Mouse (Mus musculus) stomach, embryonic 15.5 days (tissue): Measurements from ENCODE around the gene Ubfd1. TPM values are rescaled to one million over a fixed set of nuclear protein-coding genes. Genes with fewer than 3 reads are reported as not detected.
"Not testable (repeated sequence)": the region's sequence is repeated elsewhere in the genome, so short reads cannot be mapped to it uniquely, and the experiment has no call there.

ENCODE experiments used
- ATAC-seq: fragments of 200-750 bp; cut with Nextera tagmentation; 2 replicates; pipeline ENCODE4 v1.8.0; 2017; ENCODE audit warnings: low read depth, moderate number of reproducible peaks, moderate TSS enrichment; ENCODE audit not compliant: insufficient read depth, low FRiP score
- H3K27ac ChIP-seq: fragments of 300-500 bp; sonication (generic); 2 replicates; pipeline ENCODE4 v1.5.1; 2015; ENCODE audit warnings: mild to moderate bottlenecking, inconsistent platforms
- H3K27me3 ChIP-seq: fragments of 300-500 bp; sonication (generic); replicated peaks from 2 replicates; pipeline ENCODE4 v1.6.1; 2015; ENCODE audit warnings: inconsistent platforms
- H3K36me3 ChIP-seq: fragments of 300-500 bp; sonication (generic); 2 replicates; pipeline ENCODE4 v1.6.1; 2015; ENCODE audit warnings: inconsistent platforms
- H3K4me1 ChIP-seq: fragments of 300-500 bp; sonication (generic); 2 replicates; pipeline ENCODE4 v1.6.1; 2015; ENCODE audit warnings: inconsistent platforms
- H3K4me2 ChIP-seq: fragments of 300-500 bp; sonication (generic); 2 replicates; pipeline ENCODE4 v1.6.1; 2015; ENCODE audit warnings: mild to moderate bottlenecking, inconsistent platforms
- H3K4me3 ChIP-seq: fragments of 300-500 bp; sonication (generic); replicated peaks from 2 replicates; pipeline ENCODE4 v1.5.1; 2015; ENCODE audit warnings: inconsistent platforms
- H3K9ac ChIP-seq: fragments of 300-500 bp; sonication (generic); 2 replicates; pipeline ENCODE4 v1.6.1; 2015; ENCODE audit warnings: inconsistent platforms
- H3K9me3 ChIP-seq: fragments of 300-500 bp; sonication (generic); 2 replicates; pipeline ENCODE4 v1.6.1; 2016; ENCODE audit warnings: inconsistent platforms
- WGBS: fragments of 180-500 bp; shearing (Covaris S2); methylation state at CpG from one replicate; pipeline ENCODE4 v1.1.7; 2015; 5-methylcytosine and 5-hydroxymethylcytosine counted together
- polyA plus RNA-seq: library from polyadenylated mRNA; unstranded; fragments of >200 nt; fragmentation: Nextera tagmentation; extraction: Ambion mirVana; gene quantifications from 2 replicates; pipeline ENCODE4 v1.2.1, GENCODE M21; 2015

The Ubfd1 gene
- polyA plus RNA-seq, 1 experiment from 2014 or later = 60.2 TPM

DNA sequence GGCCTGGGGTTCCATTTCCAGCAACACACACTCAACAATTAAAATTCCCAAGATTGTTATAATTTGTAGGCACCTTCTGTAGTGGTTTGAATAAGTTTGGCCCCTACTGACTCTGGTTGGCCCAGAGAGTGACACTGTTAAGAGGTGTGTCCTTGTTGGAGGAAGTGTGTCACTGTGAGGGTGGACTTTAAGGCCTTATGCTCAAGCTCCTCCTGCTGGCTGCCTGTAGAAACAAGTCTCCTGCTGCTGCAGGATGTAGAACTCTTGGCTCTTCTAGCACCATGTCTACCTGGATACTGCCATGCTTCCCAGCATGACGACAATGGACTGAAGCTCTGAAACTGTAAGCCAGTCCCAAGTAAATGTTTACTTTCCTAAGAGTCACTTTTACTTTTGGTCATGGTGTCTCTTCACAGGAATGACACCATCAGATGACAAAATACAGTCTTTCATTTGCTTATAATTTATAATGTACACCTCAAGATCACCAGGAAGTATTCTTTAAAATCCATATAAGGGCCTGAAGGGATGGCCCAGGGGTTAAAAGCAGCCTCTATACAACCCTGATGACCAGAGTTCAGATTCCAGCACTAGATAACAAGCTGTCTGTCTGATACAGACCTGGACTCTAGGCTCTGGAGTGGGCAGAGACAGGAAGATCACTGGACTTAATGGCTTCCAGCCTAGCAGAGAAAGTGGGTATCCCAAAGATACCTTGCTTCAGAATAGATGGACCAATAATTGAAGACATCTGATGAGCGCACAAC is 27.8 kb downstream of the Ubfd1 start:
- ATAC-seq = no peak
- no peak overlapping the region for H3K9ac ChIP-seq
- no peaks in the 10 kb centered on the region for H3K9me3 ChIP-seq
- no peak overlapping the region for H3K4me3 ChIP-seq
- peaks cover 70% of the 10 kb centered on the region for H3K36me3 ChIP-seq
- H3K4me1 ChIP-seq = no peaks in the 10 kb centered on the region
- 92% methylated on average over 2 of the region's 2 CpGs for WGBS
- no peak overlapping the region for H3K27ac ChIP-seq
- no peak overlapping the region for H3K4me2 ChIP-seq
- no peaks in the 10 kb centered on the region for H3K27me3 ChIP-seq

GRCm38 (mm10) chr7:122098009-122098408 is 31.0 kb downstream of the Ubfd1 start:
- Histone ChIP-seq H3K4me3 (no peak overlapping the region), H3K36me3 (peaks cover 48% of the 10 kb centered on the region), H3K27ac (no peak overlapping the region), H3K9ac (no peak overlapping the region), H3K4me2 (no peak overlapping the region), H3K27me3 (no peaks in the 10 kb centered on the region), H3K4me1 (peaks cover 11% of the 10 kb centered on the region), H3K9me3 (no peaks in the 10 kb centered on the region)
- ATAC-seq = no peak
- 90% methylated on average over 3 of the region's 3 CpGs for WGBS

- 54% methylated on average over 4 of the region's 4 CpGs for WGBS
- Histone ChIP-seq H3K27ac (no peak overlapping the region), H3K9ac (no peak overlapping the region), H3K9me3 (no peaks in the 10 kb centered on the region), H3K4me2 (no peak overlapping the region), H3K4me3 (no peak overlapping the region), H3K4me1 (peaks cover 11% of the 10 kb centered on the region), H3K36me3 (peaks cover 42% of the 10 kb centered on the region), H3K27me3 (no peaks in the 10 kb centered on the region)
- ATAC-seq = no peak
Observed at GRCm38 (mm10) chr7:122099222-122099621, 32.2 kb downstream of the Ubfd1 start.

- ATAC-seq = peak; percentile 72
- peak overlapping the region; percentile 60 for H3K9ac ChIP-seq
- WGBS = 5% methylated on average over 28 of the region's 28 CpGs
- H3K4me2 ChIP-seq = peak overlapping the region; percentile 82
- not testable (repeated sequence) for H3K27ac ChIP-seq, H3K27me3 ChIP-seq, H3K9me3 ChIP-seq
- H3K36me3 ChIP-seq = peaks cover 22% of the 10 kb centered on the region
- H3K4me3 ChIP-seq = peak overlapping the region; percentile 64
- peaks cover 11% of the 10 kb centered on the region for H3K4me1 ChIP-seq
Observed at GRCm38 (mm10) chr7:122101014-122101746, 34.2 kb downstream of the Ubfd1 start.

DNA sequence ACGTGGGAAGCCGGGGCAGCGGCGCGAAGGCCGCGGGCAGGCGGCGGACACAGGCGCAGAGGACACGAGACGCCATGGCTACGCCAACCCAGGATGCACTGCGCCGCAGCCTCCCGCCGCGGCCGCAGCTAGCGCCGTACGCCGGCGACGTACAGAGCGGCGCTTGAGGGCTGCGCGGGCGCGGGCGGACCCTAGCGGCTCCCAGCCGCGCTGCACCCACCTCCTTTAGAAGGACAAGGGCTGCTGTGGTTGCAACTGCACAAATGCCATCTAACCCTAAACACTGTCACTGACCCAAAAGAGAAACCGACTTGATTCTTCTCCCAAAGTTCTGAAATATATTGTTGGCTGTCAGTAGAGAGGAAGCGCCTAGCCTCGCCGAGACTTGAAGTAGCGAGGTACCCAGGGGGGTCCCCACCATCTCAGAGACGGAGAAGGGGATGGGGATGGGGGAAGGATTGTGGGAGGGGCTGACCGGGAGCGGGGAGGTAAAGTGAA is 34.8 kb downstream of the Ubfd1 start, which contains the start of gene Ndufab1:
Gene Ndufab1 (minus strand): TSS at position 140 of the 498 bp plus-strand sequence.
- Histone ChIP-seq H3K36me3 (peaks cover 21% of the 10 kb centered on the region), H3K27ac (no peak within 1 kb of the TSS), H3K9ac (peak within 1 kb of the TSS; percentile 60), H3K4me3 (peak within 1 kb of the TSS; percentile 64), H3K27me3 (no peaks in the 10 kb centered on the region), H3K4me2 (peak within 1 kb of the TSS; percentile 82), H3K4me1 (peaks cover 11% of the 10 kb centered on the region), H3K9me3 (no peaks in the 10 kb centered on the region)
- ATAC-seq = peak; percentile 99
- WGBS = 4% methylated on average over 38 of the region's 43 CpGs

DNA sequence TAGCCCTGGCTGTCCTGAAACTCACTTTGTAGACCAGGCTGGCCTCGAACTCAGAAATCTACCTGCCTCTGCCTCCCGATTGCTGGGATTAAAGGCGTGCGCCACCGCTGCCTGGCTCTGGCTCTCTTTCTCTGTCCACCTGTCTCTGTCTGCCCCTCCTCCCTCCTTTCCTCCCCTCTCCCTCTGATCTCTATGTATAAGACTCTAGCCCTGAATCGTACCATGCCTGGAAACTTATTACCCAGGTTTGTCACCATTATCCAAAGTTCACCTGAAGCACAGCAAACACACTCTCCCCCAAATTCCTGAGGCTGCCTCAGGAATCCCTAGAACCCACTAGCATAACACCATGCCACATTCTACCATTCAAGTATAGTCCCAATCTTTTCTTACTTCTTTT is 41.2 kb downstream of the Ubfd1 start:
- H3K4me2 ChIP-seq = no peak overlapping the region
- 92% methylated on average over 6 of the region's 6 CpGs for WGBS
- H3K9me3 ChIP-seq = no peaks in the 10 kb centered on the region
- no peak overlapping the region for H3K9ac ChIP-seq
- no peak for ATAC-seq
- H3K36me3 ChIP-seq = 0 out of 2 replicates have a peak, but pooled peaks cover 4% of the 10 kb centered on the region
- no peak overlapping the region for H3K4me3 ChIP-seq
- no peak overlapping the region for H3K27ac ChIP-seq
- H3K4me1 ChIP-seq = no peaks in the 10 kb centered on the region
- no peaks in the 10 kb centered on the region for H3K27me3 ChIP-seq

DNA sequence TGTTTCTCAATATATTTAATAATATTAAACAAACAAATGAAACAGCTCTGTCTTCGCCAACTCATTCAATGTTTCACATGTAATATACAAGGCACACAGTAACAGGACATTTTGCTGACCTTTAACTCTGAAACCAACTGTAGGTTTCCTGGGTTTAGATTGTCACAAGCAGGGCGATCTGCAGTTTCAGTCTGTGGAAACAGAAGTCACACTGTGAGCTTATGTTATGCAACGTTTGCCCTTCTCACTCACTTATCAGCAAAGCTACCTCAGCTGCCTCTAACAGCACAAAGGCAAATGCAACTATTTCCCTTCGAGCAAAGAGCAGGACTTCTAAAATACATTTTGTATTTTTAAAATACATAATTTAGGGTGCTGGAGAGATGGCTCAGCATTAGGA is 56.5 kb downstream of the Ubfd1 start:
- H3K36me3 ChIP-seq = peaks cover 11% of the 10 kb centered on the region; the same call in 1 of the 2 replicates
- H3K27ac ChIP-seq = no peak overlapping the region
- H3K9ac ChIP-seq = no peak overlapping the region
- H3K4me3 ChIP-seq = no peak overlapping the region
- no peaks in the 10 kb centered on the region for H3K27me3 ChIP-seq
- H3K4me1 ChIP-seq = no peaks in the 10 kb centered on the region
- no peak for ATAC-seq
- 81% methylated on average over 4 of the region's 4 CpGs for WGBS
- no peak overlapping the region for H3K4me2 ChIP-seq
- H3K9me3 ChIP-seq = no peaks in the 10 kb centered on the region

GRCm38 (mm10) chr7:122125636-122126035 is 58.7 kb downstream of the Ubfd1 start:
- whole genome bisulfite sequencing = 77% methylated on average over 8 of the region's 8 CpGs
- Histone ChIP-seq H3K4me3 (no peak overlapping the region), H3K36me3 (peaks cover 11% of the 10 kb centered on the region; the same call in 1 of the 2 replicates), H3K27ac (no peak overlapping the region), H3K4me2 (no peak overlapping the region), H3K9me3 (no peaks in the 10 kb centered on the region), H3K4me1 (no peaks in the 10 kb centered on the region), H3K27me3 (no peaks in the 10 kb centered on the region), H3K9ac (no peak overlapping the region)
- no peak for ATAC-seq

GRCm38 (mm10) chr7:122126946-122127345 is 60.0 kb downstream of the Ubfd1 start:
- Histone ChIP-seq H3K9ac (no peak overlapping the region), H3K27me3 (no peaks in the 10 kb centered on the region), H3K36me3 (peaks cover 11% of the 10 kb centered on the region; the same call in 1 of the 2 replicates), H3K4me1 (no peaks in the 10 kb centered on the region), H3K9me3 (no peaks in the 10 kb centered on the region), H3K4me3 (no peak overlapping the region), H3K27ac (no peak overlapping the region), H3K4me2 (no peak overlapping the region)
- WGBS = 93% methylated on average over 11 of the region's 11 CpGs
- no peak for ATAC-seq

Other genes with a start within 250 kb of the Ubfd1 start
- 0.41 and 0.55 TPM in 2 replicates for gene Scnn1b, start 202.1 kb upstream of the Ubfd1 start, polyA plus RNA-seq
- 21.2 and 25.0 TPM in 2 replicates for gene Cog7, start 85.5 kb upstream of the Ubfd1 start, polyA plus RNA-seq
- 87.9 and 107 TPM in 2 replicates for gene Gga2, start 46.0 kb upstream of the Ubfd1 start, polyA plus RNA-seq
- gene Ears2, start 88 bp downstream of the Ubfd1 start, polyA plus RNA-seq = 17.5 and 18.4 TPM in 2 replicates
- gene Ndufab1, start 34.7 kb downstream of the Ubfd1 start, polyA plus RNA-seq = 708 and 737 TPM in 2 replicates
- gene Palb2, start 65.8 kb downstream of the Ubfd1 start, polyA plus RNA-seq = 13.8 and 14.7 TPM in 2 replicates
- 115 and 118 TPM in 2 replicates for gene Dctn5, start 65.9 kb downstream of the Ubfd1 start, polyA plus RNA-seq
- gene Plk1, start 92.3 kb downstream of the Ubfd1 start, polyA plus RNA-seq = 106 and 121 TPM in 2 replicates
- 14.5 and 18.0 TPM in 2 replicates for gene Ern2, start 119.0 kb downstream of the Ubfd1 start, polyA plus RNA-seq
- 1.8 and 2.2 TPM in 2 replicates for gene Chp2, start 152.3 kb downstream of the Ubfd1 start, polyA plus RNA-seq
- gene Prkcb, start 221.6 kb downstream of the Ubfd1 start, polyA plus RNA-seq = 14.3 and 17.3 TPM in 2 replicates